Mouse (Mus musculus) bone marrow, adult 2 months (tissue): Measurements from ENCODE around the gene Zfp462. TPM values are rescaled to one million over a fixed set of nuclear protein-coding genes. Genes with fewer than 3 reads are reported as not detected.

Experiments used
- H3K27ac ChIP-seq: fragments of 200-500 bp; 2 replicates; pipeline ENCODE4 v1.5.1; 2012; ENCODE audit warnings: low read depth, mild to moderate bottlenecking, control low read depth, inconsistent platforms, low read length; ENCODE audit not compliant: control insufficient read depth, poor library complexity, insufficient read depth
- H3K4me1 ChIP-seq: fragments of 200-500 bp; 2 replicates; pipeline ENCODE4 v1.6.1; 2011; ENCODE audit warnings: low read length; ENCODE audit not compliant: control insufficient read depth, insufficient read depth
- H3K4me3 ChIP-seq: fragments of 200-500 bp; replicated peaks from 2 replicates; pipeline ENCODE3; 2011; ENCODE audit warnings: mild to moderate bottlenecking, low read depth, low read length, control low read depth; ENCODE audit not compliant: control insufficient read depth
- CTCF ChIP-seq: fragments of 200-500 bp; IDR thresholded peaks from 2 replicates; pipeline ENCODE4 v1.5.1; 2011; ENCODE audit warnings: low read length, control low read depth; ENCODE audit not compliant: control insufficient read depth, insufficient read depth
- POLR2A ChIP-seq: fragments of 200-500 bp; IDR thresholded peaks from 2 replicates; pipeline ENCODE4 v1.6.1; 2011; ENCODE audit warnings: low read depth, mild to moderate bottlenecking, control low read depth, low read length, borderline replicate concordance; ENCODE audit not compliant: control insufficient read depth
- WGBS: fragments of 180-500 bp; shearing (Covaris S2); methylation state at CpG from one replicate; pipeline ENCODE4 v1.1.7; 2018; 5-methylcytosine and 5-hydroxymethylcytosine counted together
- polyA plus RNA-seq: library from polyadenylated mRNA; stranded (reverse); fragments of >200 nt; gene quantifications from 2 replicates; pipeline ENCODE4 v1.2.4, GENCODE M21; 2011; ENCODE audit warnings: low replicate concordance; ENCODE audit not compliant: missing spikeins, insufficient read depth, insufficient read length

The Zfp462 gene
- polyA plus RNA-seq, 1 experiment = 2.1 TPM

DNA sequence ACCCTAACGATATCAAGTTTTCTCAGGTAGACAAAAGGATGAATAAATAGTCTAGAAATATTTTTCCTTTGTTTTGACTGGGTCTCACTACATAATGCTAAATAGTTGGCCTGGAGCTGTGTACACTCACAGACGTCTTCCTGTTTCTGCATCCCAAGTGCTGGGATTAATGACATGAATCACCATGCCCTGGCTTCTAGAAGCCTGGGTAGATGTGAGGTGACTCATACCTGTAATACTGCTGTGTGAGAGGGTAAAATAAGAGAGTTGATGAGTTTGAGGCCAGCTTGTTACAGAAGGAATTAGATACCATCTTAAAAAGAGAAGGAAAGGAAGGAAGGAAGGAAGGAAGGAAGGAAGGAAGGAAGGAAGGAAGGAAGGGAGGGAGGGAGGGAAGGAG is 15.2 kb upstream of the Zfp462 start:
- Histone ChIP-seq H3K4me3 (no peak overlapping the region), H3K27ac (no peak overlapping the region), H3K4me1 (no peaks in the 10 kb centered on the region)
- no peak for TF ChIP-seq CTCF
- 82% methylated on average over 2 of the region's 2 CpGs for WGBS

DNA sequence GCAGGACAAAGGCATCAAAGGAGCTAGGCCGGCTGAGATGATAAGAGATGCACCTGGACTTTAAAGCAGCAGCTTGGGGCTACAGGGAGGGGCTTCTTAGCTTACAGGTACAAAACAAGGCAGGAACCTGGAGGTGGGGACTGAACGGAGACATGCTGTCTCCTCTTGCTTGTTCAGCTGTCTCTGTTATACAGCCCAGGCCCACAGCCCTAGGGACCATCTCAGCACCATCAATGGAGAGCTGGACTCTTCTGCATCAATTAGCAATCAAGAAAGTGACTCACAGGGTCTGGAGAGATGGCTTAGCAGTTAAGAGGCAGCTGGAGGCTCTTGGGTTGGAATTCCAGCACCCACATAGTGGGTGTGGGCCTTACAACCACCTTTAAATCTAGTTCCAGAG is 12.2 kb upstream of the Zfp462 start:
- WGBS = 62% methylated on average over 2 of the region's 2 CpGs
- TF ChIP-seq CTCF (no peak), POLR2A (no peak)
- Histone ChIP-seq H3K27ac (no peak overlapping the region), H3K4me1 (no peaks in the 10 kb centered on the region), H3K4me3 (no peak overlapping the region)

DNA sequence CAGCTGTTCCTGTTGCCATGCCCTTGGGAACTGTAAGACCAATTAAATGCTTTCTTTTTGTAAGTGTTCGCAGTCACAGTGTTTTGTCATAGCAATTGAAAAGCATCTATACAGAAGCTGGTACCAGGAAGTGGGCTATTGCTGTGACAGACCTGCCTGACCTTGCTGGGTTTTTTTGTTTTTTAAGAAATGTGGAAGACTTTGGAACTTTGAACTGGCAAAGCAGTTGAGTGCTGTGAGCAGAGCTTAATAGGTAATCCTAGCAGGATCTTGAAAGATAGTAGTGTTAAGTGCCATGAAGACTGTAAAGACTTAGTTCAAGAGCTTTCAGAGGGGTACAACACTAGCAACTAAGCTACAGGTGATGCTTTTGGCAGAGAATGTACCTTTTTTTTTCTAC is 7.7 kb upstream of the Zfp462 start:
- no peak for TF ChIP-seq CTCF
- no peak for TF ChIP-seq POLR2A
- no peak overlapping the region for H3K27ac ChIP-seq
- WGBS = 78% methylated on average over 1 of the region's 1 CpGs
- H3K4me1 ChIP-seq = no peaks in the 10 kb centered on the region
- no peak overlapping the region for H3K4me3 ChIP-seq

DNA sequence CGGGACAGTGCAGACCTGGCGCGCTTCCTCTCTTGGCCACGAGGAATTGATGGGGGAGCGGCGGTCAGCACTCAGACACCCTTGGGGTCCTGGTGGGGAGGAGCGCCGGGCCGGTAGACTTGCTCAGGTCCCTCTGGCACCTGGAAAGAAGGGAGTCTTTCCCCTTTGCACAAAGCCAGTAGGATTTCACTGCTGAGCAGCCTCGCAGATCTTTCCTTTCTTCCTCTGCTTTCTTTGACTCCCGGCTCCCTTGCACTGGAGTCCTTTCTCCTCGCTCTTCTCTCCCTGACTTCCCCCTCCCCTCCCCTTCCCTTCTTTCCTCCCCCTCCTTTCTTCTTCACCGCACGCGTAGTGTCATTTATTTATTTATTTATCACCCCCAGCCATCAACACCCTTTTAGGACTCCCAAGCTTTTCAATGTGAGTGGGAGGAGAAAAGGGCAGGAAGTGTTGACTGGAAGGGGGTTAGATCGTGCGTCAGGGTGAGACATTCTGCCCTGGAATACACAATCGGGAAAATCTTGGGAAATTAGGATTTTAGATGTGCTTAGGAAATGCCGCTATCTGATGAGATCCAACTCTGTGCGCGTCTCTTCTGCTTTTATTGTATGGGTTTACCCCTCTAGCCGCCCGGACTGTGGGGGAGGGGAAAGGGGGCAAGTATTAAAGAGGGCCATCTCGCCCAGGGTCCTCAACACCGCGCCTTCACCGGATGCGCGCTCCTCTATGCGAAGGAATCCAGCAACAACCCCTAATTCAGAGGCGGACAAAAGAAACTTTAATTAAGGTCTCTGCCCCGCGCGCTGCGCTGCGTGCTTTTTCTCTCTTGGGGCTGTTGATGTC is 976 bp downstream of the Zfp462 start:
- no peak overlapping the region for H3K4me3 ChIP-seq
- no peaks in the 10 kb centered on the region; the same call in 1 of the 2 replicates for H3K4me1 ChIP-seq
- WGBS = 4% methylated on average over 36 of the region's 36 CpGs
- TF ChIP-seq POLR2A (no peak), CTCF (no peak)
- no peak overlapping the region for H3K27ac ChIP-seq

DNA sequence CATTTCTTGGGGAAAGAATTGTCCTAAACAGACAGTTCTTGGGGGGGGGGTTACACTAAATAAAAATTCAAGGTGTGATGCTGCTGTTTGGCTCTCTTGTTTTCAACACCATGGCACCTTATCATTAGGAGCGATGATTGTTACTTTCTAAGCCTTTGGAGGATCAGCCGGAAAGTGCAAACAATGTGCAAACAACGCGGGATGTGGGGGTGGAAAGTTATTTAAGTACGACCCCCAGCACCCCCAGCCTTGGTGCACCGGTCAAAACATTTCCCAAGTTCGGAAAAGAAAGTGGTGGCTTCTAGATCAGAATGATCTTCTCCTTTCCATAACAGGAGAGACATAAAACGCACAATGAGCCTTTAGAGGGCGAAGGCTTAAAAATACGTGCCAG is 1.8 kb downstream of the Zfp462 start:
- no peak overlapping the region for H3K4me3 ChIP-seq
- no peaks in the 10 kb centered on the region; the same call in 1 of the 2 replicates for H3K4me1 ChIP-seq
- 2% methylated on average over 10 of the region's 10 CpGs for WGBS
- H3K27ac ChIP-seq = no peak overlapping the region
- TF ChIP-seq POLR2A = no peak
- no peak for TF ChIP-seq CTCF

DNA sequence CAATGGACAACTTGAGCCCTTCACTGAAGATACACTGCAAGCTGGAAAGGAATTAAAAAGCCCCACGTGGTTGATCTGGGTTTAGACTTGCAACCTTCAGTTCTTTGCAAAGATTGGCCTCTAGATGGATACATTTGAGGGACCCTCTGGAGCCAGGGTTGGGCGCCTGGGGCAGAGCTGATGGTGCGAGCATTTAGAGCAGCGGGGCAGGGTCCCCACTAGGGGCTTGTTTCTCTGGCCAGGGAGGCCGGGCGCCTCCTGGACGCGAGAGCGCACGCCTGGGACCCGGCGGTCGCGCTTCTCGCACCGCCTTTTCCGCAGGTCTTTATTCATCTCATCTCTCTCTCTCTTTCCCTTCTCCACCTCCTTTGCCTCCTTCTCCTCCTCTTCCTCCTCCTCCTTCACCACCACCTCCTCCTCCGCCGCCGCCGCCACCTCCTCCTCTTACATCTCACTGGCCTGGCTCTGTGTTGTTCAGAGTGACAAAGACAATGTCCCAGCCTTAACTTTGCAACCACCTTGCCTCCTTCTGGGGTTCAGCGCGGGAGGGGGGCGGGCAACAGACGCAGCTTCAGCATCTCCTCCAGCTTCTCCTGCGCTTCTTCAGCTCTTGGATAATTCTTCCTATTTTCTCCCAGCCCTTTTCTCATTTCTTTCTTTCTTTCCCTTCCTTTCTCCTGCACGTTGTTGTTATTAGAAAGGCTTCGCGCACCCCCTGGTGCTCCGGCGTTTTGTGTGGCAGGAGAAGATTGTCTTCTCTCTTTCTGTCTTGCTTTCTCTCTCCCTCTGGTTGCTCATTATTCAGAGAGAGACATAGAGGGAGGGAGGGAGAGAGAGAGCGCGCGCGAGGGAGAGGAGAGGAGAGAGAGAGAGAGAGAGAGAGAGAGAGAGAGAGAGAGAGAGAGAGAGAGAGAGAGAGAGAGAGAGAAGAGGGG is 2.5 kb downstream of the Zfp462 start:
- Histone ChIP-seq H3K4me3 (no peak overlapping the region), H3K4me1 (no peaks in the 10 kb centered on the region; the same call in 1 of the 2 replicates), H3K27ac (no peak overlapping the region)
- TF ChIP-seq CTCF = no peak
- no peak for TF ChIP-seq POLR2A
- under 1% methylated on average over 34 of the region's 35 CpGs for WGBS

DNA sequence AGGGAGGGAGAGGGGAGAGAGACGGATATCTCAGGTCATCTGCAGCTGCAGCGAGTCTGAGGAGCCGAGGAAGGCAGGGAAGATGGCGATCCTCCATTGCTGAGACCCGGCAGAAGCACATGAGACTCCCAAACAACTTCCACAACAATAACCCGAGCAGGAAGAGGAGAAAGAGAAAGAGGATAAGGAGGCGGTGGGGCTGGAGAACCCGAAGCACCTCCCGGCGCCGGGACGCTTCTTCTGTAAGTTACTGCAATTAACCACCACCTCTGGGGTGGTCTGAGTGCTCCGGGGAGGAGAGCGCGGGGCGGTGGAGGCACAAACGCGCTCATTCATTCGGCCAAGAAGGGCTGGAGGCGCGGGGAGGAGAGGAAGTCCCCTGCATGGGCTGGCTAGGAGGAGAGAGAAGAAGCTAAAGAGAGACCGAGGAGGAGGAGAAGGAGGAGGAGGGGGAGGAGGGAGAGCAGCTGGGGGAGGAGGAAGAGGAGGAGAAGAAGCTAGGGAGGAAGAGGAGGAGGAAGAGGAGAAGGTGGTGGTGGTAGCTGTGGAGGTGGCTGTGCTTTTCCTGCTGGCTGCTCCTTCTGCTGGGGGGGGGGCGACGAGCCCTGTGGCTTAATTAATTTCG is 3.3 kb downstream of the Zfp462 start:
- H3K4me3 ChIP-seq = peak overlapping the region; percentile 18
- no peak overlapping the region for H3K27ac ChIP-seq
- TF ChIP-seq CTCF (no peak), POLR2A (no peak)
- under 1% methylated on average over 23 of the region's 25 CpGs for whole genome bisulfite sequencing
- H3K4me1 ChIP-seq = no peaks in the 10 kb centered on the region; the same call in 1 of the 2 replicates
